Mouse (Mus musculus) layer of hippocampus, postnatal 14 days (tissue): ENCODE data around the gene Zc2hc1b. TPM values are rescaled to one million over a fixed set of nuclear protein-coding genes. Genes with fewer than 3 reads are reported as not detected.

ENCODE experiments used
- DNase-seq, 2 experiments: peaks; one replicate each; pipeline ENCODE4 v3.0.0; 2021 to 2022; ENCODE audit warnings: low spot score in 2 of 2, mixed read lengths in 1 of 2
- total RNA-seq, 2 experiments: library from RNA; stranded (reverse); gene quantifications; 2 replicates each; pipeline ENCODE4 v1.2.3; 2021

Gene Zc2hc1b
- total RNA-seq, 2 experiments from 2014 or later = not detected

DNA sequence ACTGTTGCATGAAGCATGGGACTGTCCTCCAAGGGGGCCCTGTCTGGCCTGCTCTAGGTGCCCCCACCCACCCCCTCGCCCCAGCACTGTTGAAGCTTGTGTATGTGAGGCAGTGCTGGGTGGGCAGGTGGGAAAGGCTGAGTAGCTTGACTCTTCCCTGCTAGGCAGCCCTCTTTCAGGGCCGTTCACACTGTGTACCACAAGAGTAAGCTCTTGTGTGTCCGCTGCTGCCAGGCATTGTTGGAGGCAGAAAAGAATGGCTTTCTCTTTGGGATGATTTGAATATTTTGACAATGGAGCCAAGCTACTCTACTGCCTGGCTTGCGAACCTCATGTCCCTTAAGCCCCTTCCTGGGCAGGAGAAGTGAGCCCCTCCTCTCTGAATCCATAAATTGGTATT is 62.8 kb downstream of the Zc2hc1b start:
- no peak for DNase-seq

DNA sequence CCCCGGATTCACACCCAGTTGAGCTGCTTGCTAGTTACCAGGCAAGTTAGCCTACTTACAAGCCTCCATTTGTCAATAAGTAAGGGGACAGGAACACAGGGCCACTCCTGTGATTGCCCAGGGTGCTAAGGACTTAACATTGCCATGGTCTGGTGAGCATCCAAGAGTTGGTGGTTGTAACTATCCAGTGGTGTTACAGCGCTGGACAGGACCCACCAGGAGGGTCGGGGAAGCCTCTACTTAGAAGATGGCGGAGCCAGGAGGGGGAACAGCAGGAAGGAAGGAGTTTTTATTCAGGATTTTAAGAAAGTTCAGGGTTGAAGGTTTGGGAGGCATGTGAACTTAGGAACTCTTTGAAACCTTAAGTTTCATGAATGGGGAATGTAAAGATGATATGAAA is 64.2 kb downstream of the Zc2hc1b start:
- no peak for DNase-seq

DNA sequence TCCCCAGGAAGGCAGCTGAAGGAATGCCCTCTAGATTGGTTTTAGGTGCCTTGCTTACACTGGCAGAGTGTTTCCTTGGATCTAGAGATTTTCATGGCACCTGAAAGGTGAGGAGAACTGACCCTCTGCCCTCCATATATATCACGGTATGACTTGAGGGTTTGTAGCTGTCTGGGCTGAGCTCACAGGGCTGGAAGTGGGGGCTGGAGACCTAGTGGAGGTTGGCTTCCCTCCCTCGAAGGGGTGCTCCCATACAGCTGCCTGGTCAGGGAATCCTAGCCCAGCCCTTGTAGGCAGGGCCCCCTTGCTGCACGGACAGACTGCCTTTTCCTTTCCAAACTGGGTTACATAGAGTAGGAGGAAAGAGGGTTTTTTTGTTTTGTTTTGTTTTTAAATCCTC is 65.0 kb downstream of the Zc2hc1b start:
- DNase-seq = no peak

DNA sequence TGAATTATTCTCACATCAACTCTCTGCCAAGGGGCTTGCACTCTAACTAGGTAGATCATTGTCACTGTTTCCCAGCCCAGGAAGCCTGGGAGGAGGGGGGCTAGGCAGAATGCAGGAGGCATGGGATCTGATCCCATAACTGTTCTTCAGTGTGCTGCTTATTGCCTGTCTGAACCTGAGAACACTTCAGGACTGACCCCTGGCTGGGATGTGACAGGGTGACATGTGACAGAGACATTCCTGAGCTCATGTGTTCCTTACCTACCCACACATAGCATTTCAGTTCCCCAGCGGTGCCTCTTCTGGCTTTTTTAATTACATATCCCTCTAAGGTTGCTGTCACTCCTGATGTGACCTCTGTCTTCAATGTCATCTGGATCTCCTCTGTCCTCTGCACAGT is 68.0 kb downstream of the Zc2hc1b start:
- no peak for DNase-seq

DNA sequence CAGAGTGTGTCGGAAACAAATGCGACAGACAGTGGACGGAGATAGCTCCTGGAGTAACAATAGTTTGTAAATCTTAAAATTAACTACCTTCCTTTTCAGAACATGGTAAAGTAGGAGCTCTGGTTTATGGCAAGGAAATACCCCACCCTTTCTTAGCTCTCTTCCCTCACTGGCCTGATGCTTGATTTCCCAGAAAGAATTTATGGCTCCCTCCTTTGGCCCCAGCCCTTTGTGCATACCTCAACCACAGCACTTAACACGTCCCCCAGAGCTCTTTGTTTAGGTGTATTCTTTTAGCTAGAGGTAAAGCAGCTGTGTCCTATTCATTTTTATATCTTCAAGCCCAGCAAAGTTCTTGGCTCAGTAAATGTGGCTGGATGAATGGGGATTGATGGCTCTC is 69.0 kb downstream of the Zc2hc1b start:
- DNase-seq = no peak

DNA sequence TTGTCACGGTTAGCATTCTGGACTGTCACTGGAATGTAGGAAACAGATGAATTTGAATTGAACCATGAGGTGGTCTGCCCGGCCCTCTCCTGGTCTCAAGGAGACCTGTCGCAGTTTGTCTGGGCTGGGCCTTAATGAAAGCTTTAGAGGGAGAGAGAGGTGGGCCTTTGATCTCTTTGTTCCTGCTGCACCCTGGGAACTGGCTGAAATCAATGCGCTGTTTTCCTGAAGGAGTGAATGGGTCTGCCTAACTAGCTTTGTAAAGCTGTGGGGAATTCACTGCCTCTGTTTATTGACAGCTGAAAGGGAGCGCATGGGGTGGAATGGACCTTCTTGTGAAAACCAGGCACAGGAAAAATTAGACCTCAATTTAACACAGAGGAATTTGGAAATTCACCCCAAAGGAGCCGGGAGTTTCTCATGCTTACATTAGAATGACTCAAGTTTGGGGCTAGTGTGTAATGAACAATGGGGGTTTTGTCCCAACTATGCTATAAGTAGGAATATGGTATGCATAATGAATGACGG is 69.7 kb downstream of the Zc2hc1b start:
- DNase-seq = no peak

DNA sequence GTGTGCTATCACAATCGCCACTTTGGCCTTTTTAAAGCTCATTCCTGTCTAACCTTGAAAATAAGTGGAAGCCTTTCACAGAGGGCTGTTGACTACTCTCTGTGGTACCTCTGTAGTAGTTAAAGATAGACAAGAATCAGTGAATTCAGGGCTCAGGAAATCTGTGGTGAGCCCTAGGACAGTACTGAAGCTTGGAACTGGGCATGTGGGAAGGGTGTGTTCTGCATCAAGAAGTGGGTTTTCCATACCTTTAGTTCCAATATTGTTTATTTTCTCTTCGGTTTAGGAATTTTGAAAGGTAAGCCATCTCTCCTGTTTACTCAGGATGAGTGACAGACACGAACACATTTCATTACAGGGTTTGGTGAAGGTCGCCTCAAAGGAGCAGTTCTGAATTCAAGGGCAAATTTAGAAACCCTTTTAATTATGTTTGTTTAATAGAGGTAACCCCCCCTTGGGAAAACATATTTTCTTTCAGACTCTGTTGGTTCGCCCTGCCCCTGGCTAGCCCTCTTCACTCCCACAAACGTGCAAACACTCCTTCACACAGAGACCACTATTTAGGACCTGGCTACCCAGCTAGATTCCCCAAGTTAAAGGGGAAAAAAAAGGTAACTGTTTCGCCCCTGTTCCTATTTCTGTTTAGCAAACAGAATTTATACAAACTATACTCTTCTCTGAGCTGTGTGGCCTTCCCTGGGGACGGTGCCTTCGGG is 70.8 kb downstream of the Zc2hc1b start:
- no peak for DNase-seq

DNA sequence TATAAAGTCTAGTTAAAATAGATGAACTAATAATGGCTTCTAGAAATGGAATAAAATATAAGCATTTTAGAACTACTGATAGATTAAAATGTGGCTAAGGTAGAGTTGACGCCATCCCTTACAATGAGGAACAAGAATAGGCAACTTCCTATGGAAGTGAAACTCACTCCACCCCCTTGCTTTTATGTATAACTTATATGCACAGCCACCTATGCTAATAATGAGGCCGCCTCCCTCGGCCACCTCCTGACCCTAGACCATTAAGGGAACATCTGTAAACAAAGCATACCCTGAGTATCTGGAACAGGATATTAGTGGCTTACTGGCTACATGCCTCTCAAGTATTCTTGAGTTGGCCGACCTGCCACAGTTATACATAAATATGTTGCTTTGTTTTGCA is 74.0 kb downstream of the Zc2hc1b start:
- no peak for DNase-seq

DNA sequence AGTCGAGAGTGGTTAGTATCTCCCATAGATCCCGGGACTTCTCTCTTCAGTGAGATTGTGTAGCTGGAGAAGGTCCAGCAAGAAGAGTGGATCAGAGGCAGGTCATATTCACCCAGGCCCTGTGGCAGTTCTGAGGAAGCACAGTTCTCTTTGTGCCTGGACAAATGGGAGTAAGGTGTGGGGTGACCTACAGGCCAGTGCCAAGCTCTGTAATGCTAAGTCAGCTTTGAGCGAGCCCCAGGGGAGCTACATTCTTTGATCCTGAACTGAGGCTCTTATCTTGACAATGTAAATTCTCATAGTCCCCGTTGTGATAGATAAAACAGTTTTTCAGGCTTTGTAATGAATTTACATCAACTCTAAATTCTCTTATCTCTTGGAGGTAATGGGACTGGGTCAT is 75.5 kb downstream of the Zc2hc1b start:
- no peak for DNase-seq

DNA sequence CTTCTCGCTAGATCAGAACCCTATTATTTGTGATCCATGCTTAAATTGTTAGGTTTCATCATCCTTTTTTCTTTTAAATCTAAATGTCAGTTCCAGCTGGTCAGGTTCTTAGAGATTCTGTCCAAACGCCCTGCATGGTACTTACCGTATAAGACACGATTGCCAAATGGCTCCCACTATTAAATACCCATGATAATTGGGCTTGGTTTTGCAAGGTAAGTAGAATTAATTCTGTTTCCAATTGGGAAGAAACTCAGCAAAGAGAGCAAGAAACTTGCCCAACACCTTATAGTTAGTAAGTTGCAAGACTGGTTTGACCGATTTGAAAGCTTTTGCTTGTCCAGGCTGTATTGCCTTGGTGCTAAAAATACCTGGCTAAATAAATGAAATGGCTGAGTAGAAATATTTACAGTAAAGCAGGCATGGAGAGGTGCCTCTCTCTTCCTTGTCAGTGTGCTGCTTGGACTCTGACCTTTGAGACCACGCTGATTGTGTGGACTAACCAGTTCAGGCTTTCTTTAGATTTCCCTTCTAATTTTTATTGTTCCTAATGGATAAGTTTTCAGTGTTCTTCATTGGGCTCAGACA is 77.7 kb downstream of the Zc2hc1b start:
- DNase-seq = no peak

Other genes with a start within 250 kb of the Zc2hc1b start
- under 1 TPM; 0.21 to 0.36 TPM for gene Stx11, start 213.7 kb downstream of the Zc2hc1b start, total RNA-seq
- 1 to 10 TPM; 8.3 to 8.8 TPM for gene Sf3b5, start 172.7 kb downstream of the Zc2hc1b start, total RNA-seq
- 10 to 100 TPM; 38.4 to 39.4 TPM for gene Plagl1, start 117.5 kb downstream of the Zc2hc1b start, total RNA-seq
- 10 to 100 TPM; 22.3 to 24.3 TPM for gene Ltv1, start 15.1 kb upstream of the Zc2hc1b start, total RNA-seq